In genomic region chr19:55925804-55926521, GRCm38 (mm10) we compare ENCODE assay signal across 9 mouse cellular contexts.
DNase-seq lines count a peak whose midpoint lies in the region; ATAC-seq and TF ChIP-seq lines count a peak whose summit lies in the region.
"Had no signal": no experiment of that assay in that cellular context is flagged by ENCODE, and none has a peak within 500 bp of the region (broad histone marks: within the 10 kb centered on the region; RNA-seq: fewer than 3 reads in every experiment).

No protein-coding gene starts in this region.

- H3K4me1 ChIP-seq in hindbrain, embryonic 10.5 days (replicated peaks) = peaks cover 18% of the 10 kb centered on the region
- peaks cover 3% of the 10 kb centered on the region; the same call in 1 of the 2 replicates for H3K4me1 ChIP-seq in hindbrain, embryonic 11.5 days (replicated peaks; ENCODE audit: control insufficient read depth, insufficient read depth, low read length)
- peaks cover 48% of the 10 kb centered on the region for H3K4me1 ChIP-seq in G1E (ENCODE audit: insufficient read depth, low read depth, low read length)
- peaks cover 21% of the 10 kb centered on the region for H3K4me1 ChIP-seq in forebrain, embryonic 12.5 days
- peaks cover 31% of the 10 kb centered on the region for H3K4me1 ChIP-seq in midbrain, embryonic 13.5 days (replicated peaks)

- H3K4me3 ChIP-seq in hindbrain, embryonic 10.5 days = no peak overlapping the region
- H3K4me3 ChIP-seq in hindbrain, embryonic 11.5 days (ENCODE audit: low read depth, low read length) = no peak overlapping the region
- peak overlapping the region; percentile 66 for H3K4me3 ChIP-seq in G1E (ENCODE audit: low read depth, low read length)
- H3K4me3 ChIP-seq in forebrain, embryonic 12.5 days (replicated peaks) = no peak overlapping the region
- no peak overlapping the region for H3K4me3 ChIP-seq in midbrain, embryonic 13.5 days (replicated peaks)

- DNase-seq in hindbrain, embryonic 10.5 days (ENCODE audit: low spot score) = no peak
- no peak for DNase-seq in hindbrain, embryonic 11.5 days (ENCODE audit: low spot score)
- DNase-seq in G1E (ENCODE audit: low spot score) = no peak
- no peak for DNase-seq in ovary, postnatal 10 days (ENCODE audit: low spot score)
- no peak for DNase-seq in left cerebral cortex, adult 18-20 months (ENCODE audit: low spot score in 2 of 2)
- DNase-seq in cerebellum, postnatal 25 days = no peak
- DNase-seq: kidney, adult 8-10 months had no signal

- no peak for ATAC-seq in hindbrain, embryonic 11.5 days (ENCODE audit: low FRiP score)
- no peak for ATAC-seq in G1E (ENCODE audit: extremely low read depth, insufficient number of reproducible peaks, low FRiP score, poor library complexity, severe bottlenecking)
- ATAC-seq in forebrain, embryonic 12.5 days (ENCODE audit: low FRiP score) = no peak
- ATAC-seq in midbrain, embryonic 13.5 days = peak; percentile 35; the same call in 1 of the 2 replicates

- no peaks in the 10 kb centered on the region for H3K9me3 ChIP-seq in hindbrain, embryonic 10.5 days
- no peaks in the 10 kb centered on the region for H3K9me3 ChIP-seq in hindbrain, embryonic 11.5 days (ENCODE audit: control insufficient read depth, low read length)
- peaks cover 8% of the 10 kb centered on the region; the same call in 1 of the 2 replicates for H3K9me3 ChIP-seq in G1E (replicated peaks)
- H3K9me3 ChIP-seq in forebrain, embryonic 12.5 days = no peaks in the 10 kb centered on the region
- no peaks in the 10 kb centered on the region for H3K9me3 ChIP-seq in midbrain, embryonic 13.5 days

- peaks cover 53% of the 10 kb centered on the region for H3K36me3 ChIP-seq in hindbrain, embryonic 10.5 days
- H3K36me3 ChIP-seq in hindbrain, embryonic 11.5 days (ENCODE audit: control insufficient read depth, insufficient read depth, low read length) = no peaks in the 10 kb centered on the region
- no peaks in the 10 kb centered on the region for H3K36me3 ChIP-seq in G1E (replicated peaks)
- H3K36me3 ChIP-seq in forebrain, embryonic 12.5 days (replicated peaks) = peaks cover 21% of the 10 kb centered on the region
- peaks cover 32% of the 10 kb centered on the region for H3K36me3 ChIP-seq in midbrain, embryonic 13.5 days

- H3K9ac ChIP-seq in hindbrain, embryonic 11.5 days (ENCODE audit: low read depth, low read length) = no peak overlapping the region
- 0 out of 2 replicates have a peak overlapping the region, but pooled peaks have one; percentile 8 for H3K9ac ChIP-seq in forebrain, embryonic 12.5 days
- no peak overlapping the region; the same call in 1 of the 2 replicates for H3K9ac ChIP-seq in midbrain, embryonic 13.5 days (replicated peaks)

- no peak overlapping the region for H3K4me2 ChIP-seq in hindbrain, embryonic 11.5 days (replicated peaks; ENCODE audit: low read depth, low read length)
- no peak overlapping the region for H3K4me2 ChIP-seq in forebrain, embryonic 12.5 days
- no peak overlapping the region for H3K4me2 ChIP-seq in midbrain, embryonic 13.5 days (replicated peaks)

- 79% methylated on average over 16 of the region's 16 CpGs for WGBS in hindbrain, embryonic 10.5 days
- 82% methylated on average over 16 of the region's 16 CpGs for WGBS in hindbrain, embryonic 11.5 days
- WGBS in forebrain, embryonic 12.5 days = 72% methylated on average over 16 of the region's 16 CpGs
- WGBS in midbrain, embryonic 13.5 days = 61% methylated on average over 16 of the region's 16 CpGs

- peaks cover 3% of the 10 kb centered on the region; the same call in 1 of the 2 replicates for H3K27me3 ChIP-seq in hindbrain, embryonic 10.5 days (ENCODE audit: insufficient read depth, poor library complexity, severe bottlenecking)
- H3K27me3 ChIP-seq in hindbrain, embryonic 11.5 days (ENCODE audit: control insufficient read depth, insufficient read depth, low read length) = no peaks in the 10 kb centered on the region
- no peaks in the 10 kb centered on the region for H3K27me3 ChIP-seq in G1E (ENCODE audit: insufficient read depth, low read length)
- peaks cover 39% of the 10 kb centered on the region for H3K27me3 ChIP-seq in forebrain, embryonic 12.5 days
- no peaks in the 10 kb centered on the region for H3K27me3 ChIP-seq in midbrain, embryonic 13.5 days

- H3K27ac ChIP-seq in hindbrain, embryonic 10.5 days = peak overlapping the region; percentile 74
- no peak overlapping the region for H3K27ac ChIP-seq in hindbrain, embryonic 11.5 days (ENCODE audit: low read depth, low read length)
- H3K27ac ChIP-seq in forebrain, embryonic 12.5 days = 0 out of 2 replicates have a peak overlapping the region, but pooled peaks have one; percentile 13
- H3K27ac ChIP-seq in midbrain, embryonic 13.5 days = peak overlapping the region; percentile 70

- no peak for TF ChIP-seq CTCF in G1E (IDR thresholded peaks at IDR 0.05; ENCODE audit: low read depth, low read length)
